Mouse (Mus musculus): ENCODE measurements at regions not wholly inside any gene's neighbourhood (a gene's known extent, or its start where the extent isn't known, plus 50 kb on each side); places are given as distances from the start of the nearest gene placed in this dataset.
"Not testable (repeated sequence)": the region's sequence is repeated elsewhere in the genome, so short reads cannot be mapped to it uniquely, and the experiment has no call there.

DNA sequence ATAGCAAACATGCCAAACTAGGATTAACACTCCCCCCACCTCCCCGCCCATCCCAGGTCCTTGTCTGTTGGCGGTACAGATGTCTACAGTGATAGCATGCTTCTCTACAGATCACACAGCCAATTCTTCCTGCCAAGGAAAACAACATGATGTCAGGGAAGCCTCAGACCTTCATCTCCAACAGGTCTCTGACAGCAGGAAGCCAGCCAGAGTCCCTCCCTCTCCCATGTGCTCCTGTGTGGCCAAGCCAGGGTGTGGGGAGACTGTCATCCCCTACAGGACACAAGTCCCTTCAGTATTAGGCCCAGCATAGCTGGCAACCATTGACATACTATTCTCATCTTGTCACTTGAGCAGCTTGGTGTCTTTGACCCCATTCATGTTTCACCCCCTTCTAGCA lies 568.8 kb upstream of the Arid1b start:
- no peak for DNase-seq (ENCODE audit: low spot score)

DNA sequence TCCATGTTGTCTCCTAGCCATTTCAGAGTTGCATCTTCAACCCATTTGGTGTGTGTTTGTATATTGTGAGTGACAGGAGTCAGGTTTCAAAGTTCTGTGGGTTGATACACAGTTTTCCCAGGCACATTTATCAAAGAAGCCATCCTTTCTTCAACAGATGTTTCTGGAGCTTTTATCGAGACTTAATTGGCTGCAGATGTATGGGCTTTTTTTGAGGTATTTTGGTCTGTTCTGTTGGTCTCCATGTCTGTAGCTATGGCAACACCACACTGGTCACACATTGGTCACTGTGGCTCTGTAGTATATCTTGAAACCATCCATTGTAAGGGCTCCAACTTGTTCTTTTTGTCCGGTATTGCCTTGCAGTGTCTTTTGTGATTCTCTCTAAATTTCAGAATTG lies 565.1 kb upstream of the Arid1b start:
- DNase-seq (ENCODE audit: low spot score): no peak

DNA sequence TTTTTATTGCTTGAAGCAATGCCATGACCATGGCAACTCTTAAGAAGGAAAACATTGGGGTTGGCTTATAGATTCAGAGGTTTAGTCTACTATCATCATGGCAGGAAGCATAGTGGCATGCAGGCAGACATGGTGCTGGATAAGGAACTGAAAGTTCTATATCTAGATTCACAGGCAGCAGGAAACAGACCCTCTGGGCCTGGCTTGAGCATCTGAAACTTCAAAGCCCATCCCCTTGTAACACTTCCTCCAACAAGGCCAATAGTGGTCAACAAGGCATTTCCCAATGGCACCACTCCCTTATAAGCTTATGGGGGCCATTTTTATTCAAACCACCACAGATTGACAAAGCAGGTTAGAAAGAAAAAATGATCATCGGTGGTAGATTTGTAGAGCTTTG lies 548.5 kb upstream of the Arid1b start:
- no peak for DNase-seq (ENCODE audit: low spot score)

GRCm38 (mm10) chr17:4457491-4457890 lies 536.6 kb upstream of the Arid1b start:
- no peak for DNase-seq (ENCODE audit: low spot score)

- DNase-seq (ENCODE audit: low spot score): no peak
These were observed 532.6 kb upstream of the Arid1b start for GRCm38 (mm10) chr17:4461541-4461940.

DNA sequence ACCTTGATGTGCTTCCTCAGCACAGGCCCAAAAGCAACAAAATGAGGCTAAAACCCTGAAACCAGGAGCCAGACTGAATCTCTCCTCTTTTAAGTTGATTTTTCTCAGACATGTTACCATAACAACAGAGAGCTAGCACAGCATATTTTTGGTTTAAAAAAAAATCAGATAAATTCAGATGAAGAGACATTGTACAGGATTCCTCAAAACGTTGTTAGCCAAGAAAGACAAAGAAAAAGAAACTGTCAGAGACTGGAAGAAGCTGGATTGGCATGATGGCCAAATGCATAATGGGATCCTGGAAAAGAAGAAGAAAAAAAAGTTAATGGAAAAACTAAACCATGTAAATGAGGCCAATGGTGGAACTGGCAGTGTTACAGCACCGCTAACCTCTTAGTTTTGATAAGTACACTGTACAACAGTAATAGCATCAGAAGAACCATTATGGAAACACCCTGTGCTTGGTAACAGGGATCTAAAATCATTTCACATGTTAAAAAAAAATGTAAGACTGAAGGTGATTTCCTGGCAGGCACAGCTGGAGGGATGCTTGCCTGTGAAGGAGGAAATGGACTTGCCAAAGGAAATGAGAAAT lies 529.7 kb upstream of the Arid1b start:
- no peak for DNase-seq (ENCODE audit: low spot score)

DNA sequence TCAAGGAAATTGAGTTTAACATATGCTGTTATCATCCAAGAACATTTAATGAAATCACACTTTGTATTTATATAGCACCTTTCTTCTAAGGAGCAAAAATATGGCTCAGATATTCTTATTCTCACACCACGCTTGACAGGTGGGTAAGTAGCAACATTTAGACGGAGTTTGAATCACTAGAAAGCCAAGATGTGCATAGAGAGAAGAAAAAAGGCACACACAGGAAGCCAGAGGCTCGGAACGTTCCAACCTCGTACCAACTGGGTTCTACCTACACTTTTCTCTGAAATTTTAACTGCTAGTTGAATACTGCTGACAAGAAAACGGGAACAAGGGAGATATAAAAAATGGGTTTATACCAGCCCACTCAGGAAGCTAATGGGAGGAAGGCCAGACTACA lies 528.4 kb upstream of the Arid1b start:
- no peak for DNase-seq (ENCODE audit: low spot score)

DNA sequence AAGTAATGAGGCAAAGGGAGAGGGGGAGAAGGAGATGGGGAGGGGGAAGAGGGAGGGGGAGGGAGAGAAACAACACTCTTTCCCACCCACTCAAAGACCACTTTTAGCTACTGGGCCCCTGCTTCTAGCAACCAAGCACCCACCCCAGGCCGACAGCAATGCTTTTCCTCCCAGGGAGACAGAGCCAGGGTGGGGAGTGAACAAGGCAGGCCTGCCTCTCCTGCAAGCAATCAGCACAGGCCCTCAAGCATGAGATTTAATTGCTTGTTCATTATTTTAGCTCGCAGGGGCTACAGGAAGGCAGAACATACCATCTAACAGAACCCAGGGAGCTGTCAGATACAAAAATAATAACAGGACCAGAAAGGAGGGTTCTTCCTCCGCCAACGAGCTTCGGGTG lies 521.7 kb upstream of the Arid1b start:
- no peak for DNase-seq (ENCODE audit: low spot score)

- DNase-seq (ENCODE audit: low spot score): no peak
These were observed 519.8 kb upstream of the Arid1b start for GRCm38 (mm10) chr17:4474350-4474749.

DNA sequence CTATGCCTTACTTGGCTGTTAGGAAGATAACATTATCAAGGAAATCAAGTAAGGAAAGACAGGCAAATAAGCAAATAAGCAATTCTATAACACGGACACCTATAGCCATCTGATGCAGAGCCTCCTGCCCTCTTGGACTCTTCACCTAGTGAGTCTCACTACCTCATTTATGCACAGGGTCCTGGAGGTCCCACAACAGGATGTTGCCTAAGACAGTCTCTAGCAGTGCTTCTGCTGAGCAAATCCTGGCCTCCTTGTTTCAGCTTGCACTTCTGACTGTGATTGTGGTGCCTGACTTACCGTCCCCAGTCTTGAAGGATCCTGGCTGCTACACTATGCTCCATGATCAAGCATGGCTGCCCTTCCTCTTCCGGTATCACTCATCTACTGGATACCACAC lies 518.5 kb upstream of the Arid1b start:
- no peak for DNase-seq (ENCODE audit: low spot score)

GRCm38 (mm10) chr17:4494392-4494791 lies 499.7 kb upstream of the Arid1b start:
- DNase-seq (ENCODE audit: low spot score): no peak

GRCm38 (mm10) chr17:4500504-4500903 lies 493.6 kb upstream of the Arid1b start:
- DNase-seq (ENCODE audit: low spot score): no peak

DNA sequence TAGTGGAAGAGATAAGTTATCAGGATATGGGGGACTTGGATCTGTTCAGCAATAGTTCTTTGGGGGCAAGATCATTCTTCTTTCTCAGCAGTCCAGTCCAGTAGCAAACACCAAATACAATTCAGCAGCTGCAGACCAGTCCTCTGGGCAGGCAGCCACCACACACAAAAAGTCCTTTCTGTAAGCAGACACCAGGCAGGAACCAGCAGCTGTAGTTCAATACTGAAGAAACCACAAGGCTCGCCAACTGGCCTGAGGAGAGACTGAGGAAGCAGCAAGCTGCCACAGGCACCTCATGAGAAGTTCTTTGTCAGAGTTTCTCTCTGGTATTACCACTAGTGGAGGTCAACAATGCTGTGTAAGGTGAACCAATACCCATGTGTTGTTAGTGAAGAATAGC lies 493.1 kb upstream of the Arid1b start:
- DNase-seq (ENCODE audit: low spot score): no peak

- no peak for DNase-seq (ENCODE audit: low spot score)
These were observed 489.2 kb upstream of the Arid1b start for GRCm38 (mm10) chr17:4504951-4505350.

- no peak for DNase-seq (ENCODE audit: low spot score)
These were observed 484.6 kb upstream of the Arid1b start for GRCm38 (mm10) chr17:4509506-4509905.

DNA sequence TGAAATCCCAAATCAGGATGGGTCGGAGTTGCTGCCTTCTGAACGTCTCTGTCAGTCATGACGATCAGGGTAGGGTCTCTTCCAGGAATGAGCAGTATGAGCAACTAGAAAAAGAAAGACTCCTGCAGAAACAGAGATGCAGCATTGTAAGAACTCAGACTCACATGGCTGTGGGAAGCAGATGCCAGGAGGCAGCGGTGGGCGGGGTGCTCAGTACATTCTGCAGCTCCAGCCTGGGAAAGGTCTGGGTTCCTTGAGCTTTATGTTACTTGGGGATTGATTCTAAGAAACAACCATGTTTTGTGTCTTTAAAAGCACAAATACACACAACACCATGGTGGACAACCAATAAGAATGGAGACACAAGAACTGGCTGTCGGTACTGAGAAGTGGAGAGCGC lies 478.0 kb upstream of the Arid1b start:
- DNase-seq (ENCODE audit: low spot score): no peak

- DNase-seq (ENCODE audit: low spot score): no peak
These were observed 477.3 kb upstream of the Arid1b start for GRCm38 (mm10) chr17:4516846-4517245.

GRCm38 (mm10) chr17:4521031-4521430 lies 473.1 kb upstream of the Arid1b start:
- DNase-seq (ENCODE audit: low spot score): no peak

GRCm38 (mm10) chr17:4526466-4526865 lies 467.7 kb upstream of the Arid1b start:
- DNase-seq (ENCODE audit: low spot score): no peak

DNA sequence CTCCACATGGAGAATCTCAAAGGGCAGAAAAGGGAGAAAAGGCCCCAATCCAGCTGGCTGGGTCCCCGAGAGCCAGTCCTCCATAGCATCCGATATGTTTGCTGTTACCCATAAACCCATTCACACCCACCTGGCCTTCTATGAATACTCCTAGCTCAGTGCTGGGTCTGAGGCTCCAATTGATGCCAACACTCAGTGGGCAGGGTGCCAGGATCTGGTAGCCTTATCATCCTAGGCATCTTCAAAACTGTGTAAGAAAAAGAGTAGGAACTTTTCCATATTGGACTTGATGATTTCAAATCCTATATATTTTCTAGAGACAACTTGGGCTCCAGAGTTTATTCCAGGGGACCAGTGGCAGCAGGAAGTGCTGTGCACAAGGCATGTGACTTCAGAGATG lies 462.0 kb upstream of the Arid1b start:
- DNase-seq (ENCODE audit: low spot score): no peak

DNA sequence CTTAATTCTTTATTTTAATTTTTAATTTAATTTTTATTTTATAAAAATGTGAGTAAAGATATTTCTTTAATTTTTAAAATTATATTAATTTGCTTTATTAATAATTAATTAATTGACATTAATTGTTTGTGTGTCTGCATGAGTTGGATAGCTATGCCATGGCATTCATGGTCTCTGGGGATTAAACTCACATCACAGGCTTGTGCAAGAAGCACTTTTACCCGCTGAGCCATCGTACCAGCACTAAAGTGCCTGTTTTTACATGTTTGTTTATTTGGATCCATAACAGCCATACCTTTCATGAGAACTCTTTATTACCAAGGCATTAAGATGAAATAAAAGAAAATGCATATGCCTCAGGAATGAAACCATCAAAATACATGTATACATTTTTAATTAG lies 453.7 kb upstream of the Arid1b start:
- DNase-seq (ENCODE audit: low spot score): no peak

GRCm38 (mm10) chr17:4541020-4541743 lies 452.9 kb upstream of the Arid1b start:
- DNase-seq (ENCODE audit: low spot score): no peak

DNA sequence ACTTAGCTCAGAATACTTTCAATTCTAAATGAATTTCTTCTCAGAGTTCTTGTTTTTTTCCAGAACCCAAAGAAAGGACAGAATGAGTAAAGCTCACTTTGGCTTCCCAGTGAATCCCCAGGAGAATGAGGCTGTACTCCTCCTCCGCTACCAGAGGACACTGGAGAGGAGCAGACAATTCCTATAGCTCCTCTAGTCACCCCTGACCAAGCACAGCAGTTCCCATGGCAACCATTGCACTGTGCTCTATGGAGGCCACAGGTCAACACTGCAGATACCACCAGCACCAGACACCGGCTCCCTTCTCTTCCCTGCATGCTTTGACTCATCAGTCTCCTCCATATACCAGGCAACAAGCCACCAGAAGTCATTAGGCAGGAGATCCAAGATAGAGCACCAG lies 447.6 kb upstream of the Arid1b start:
- no peak for DNase-seq (ENCODE audit: low spot score)

- DNase-seq (ENCODE audit: low spot score): not testable (repeated sequence)
These were observed 441.1 kb upstream of the Arid1b start for GRCm38 (mm10) chr17:4553026-4553425.
